Mouse (Mus musculus) T-helper 17 cell (primary cell): Measurements from ENCODE around the gene Olfr522.

Experiments
- in situ Hi-C, 2 experiments: fragments of 300-600 bp; cut with MboI, MseI; formaldehyde crosslinking; loops; 1 replicate in 1 of 2; 2 replicates in 1 of 2; pipeline ENCODE4 v1.15.1; 2025; ENCODE audit warnings: high pct_unique_total_duplicates in 2 of 2

Gene Olfr522

DNA sequence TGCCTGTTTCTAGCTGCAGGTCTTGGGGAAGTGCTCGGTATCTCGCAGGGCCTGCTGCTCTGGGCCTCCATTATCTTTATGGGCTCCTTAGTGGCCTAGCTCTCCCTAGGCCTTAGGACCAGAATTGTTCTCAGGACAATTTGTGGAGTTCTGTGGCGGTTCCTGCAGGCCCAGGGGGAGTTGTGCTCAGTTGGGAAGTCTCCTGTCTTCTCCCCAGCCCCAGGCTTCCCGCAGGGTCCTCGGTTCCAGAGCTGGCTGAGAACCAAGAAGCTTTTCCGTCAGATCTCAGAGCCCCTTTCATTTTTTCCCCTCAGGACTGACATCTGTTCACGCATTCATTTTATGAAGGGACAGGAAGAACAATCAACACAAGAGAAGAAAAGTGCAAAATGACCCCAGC is at the start of gene Olfr522:
Olfr522 (minus strand) TSS at position 101 of the 400 bp plus-strand sequence.
- in situ Hi-C loops: no loop called here

DNA sequence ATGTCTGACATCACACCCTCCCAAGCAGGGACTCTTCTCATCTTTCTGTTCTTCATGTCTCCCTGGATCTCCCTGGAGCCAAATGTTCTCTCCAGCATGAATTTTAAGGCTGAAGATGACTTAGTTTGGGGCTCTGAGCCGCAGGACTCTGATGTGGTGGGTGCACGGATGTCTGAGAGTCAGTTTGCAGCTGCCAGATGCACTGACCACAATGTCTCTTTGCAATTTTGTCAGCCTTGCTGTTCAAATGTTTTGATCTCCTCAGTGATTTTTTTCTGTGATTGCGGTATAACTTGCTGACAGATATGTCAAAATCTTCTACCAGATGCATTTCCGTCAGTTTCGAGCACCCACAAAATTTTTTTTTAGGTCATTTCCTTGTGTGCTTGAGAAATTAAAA is 49.3 kb upstream of the Olfr522 start:
- in situ Hi-C loops: no loop called here

GRCm38 (mm10) chr7:140208677-140209076 is 44.1 kb upstream of the Olfr522 start:
- in situ Hi-C loops: no loop called here

DNA sequence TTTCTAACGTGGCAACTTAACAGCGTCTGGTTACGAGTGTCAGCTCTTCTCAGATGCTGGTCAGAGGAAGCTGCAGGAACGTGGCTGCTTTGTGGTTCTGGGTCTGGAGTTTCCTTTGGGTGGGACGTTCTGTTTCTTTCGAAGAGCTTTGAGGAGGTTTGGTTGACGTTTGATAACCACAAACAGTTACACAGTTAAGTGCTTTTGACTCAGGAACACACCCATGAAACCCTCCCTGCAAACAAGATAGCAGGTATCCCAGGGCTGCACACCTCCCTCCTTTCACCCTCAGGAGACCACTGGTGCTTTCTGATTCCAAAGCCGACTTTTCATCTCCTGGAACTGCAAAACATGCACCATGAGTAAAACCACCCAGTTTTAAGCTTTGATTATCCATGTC is 43.6 kb upstream of the Olfr522 start:
- in situ Hi-C loops: no loop called here

DNA sequence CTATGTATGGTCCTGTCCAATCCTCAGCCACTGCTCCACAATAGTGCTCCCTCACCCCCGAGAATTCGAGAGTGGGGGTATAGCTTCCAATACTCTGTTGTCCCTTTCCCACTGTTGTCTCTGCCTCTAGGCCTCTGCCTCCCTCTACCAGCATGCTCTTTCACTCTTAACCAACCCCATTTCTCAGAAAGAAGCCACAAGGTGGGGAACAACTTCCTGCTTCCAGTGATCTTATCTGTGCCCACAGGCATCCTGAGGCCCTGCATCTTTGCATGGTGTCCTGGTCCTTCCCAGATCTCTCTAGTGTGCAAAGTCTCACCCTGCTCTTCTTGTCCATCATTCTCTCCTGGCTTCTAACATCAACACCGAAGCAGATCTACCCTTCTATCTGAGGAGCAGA is 42.3 kb upstream of the Olfr522 start:
- in situ Hi-C loops: no loop called here

GRCm38 (mm10) chr7:140205864-140206263 is 41.3 kb upstream of the Olfr522 start, which contains the start of gene Olfr524:
Olfr524 (minus strand) TSS chr7:140205964.
- in situ Hi-C loops: no loop called here

DNA sequence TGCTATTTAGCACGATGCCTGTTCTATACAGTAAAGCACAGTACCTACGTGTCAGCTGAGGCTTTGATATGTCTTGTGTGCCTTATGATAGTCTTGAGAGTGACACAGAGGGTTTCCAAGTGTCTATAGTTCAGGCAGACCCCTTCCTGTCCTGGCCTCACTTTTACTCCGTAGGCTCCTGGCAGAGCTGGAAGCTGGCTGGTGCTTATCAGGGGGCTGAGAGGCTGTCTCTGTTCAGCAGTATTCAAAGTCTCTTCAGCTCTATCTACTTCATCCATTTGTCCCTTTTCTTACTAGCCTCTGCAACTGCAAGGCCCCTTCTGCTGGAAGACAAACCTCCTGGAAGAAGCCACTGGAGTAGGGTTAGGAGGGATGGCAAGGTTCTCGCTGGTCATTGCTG is 36.5 kb upstream of the Olfr522 start:
- in situ Hi-C loops: no loop called here

DNA sequence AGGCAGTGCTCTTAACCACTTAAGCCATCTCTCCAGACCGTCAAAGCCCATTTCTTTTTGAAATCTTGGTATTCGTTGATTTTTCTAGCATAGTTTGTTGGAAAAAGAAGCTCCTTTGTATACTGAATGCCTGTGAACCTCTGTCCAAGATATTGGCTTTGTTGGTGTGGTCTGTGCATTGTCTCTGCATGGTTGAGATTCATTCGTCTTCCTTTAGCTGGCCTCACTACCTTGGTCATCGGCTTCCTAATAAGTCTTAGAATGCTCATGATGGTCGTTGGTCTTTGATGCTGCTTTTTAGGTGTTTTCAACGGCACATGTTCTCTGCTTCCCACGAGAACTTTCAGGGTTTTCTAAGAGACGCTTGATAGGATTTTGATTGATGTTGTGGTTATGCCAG is 31.4 kb upstream of the Olfr522 start:
- in situ Hi-C loops: no loop called here

- in situ Hi-C loops: loop anchor here in 1 of 2 experiments (5.0 kb wide), 1 partner anchor 603 kb away; no protein-coding TSS in a partner anchor
Measured at GRCm38 (mm10) chr7:140194031-140194430, 29.5 kb upstream of the Olfr522 start.

DNA sequence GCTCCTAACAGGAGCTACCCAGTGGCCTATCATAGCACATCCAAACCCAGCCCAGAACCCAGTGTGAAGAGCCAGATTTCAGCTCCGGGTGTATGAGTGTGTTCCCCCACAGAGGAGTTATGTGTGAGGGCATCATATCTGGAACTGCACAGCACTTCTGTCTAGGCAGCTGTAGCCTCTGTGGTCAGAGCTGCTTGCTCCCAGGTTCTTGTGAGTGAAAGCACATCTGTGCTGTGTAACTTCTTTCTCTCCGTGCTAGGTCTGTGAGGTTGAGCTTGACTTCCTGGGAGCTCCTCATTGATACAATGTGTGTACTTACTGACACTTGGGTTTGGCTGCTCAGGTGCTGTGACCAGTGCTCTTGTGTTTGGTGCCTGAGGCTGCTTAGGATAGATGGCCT is 28.3 kb upstream of the Olfr522 start:
- in situ Hi-C loops: loop anchor here in 1 of 2 experiments (5.0 kb wide), 1 partner anchor 604 kb away; no protein-coding TSS in a partner anchor

DNA sequence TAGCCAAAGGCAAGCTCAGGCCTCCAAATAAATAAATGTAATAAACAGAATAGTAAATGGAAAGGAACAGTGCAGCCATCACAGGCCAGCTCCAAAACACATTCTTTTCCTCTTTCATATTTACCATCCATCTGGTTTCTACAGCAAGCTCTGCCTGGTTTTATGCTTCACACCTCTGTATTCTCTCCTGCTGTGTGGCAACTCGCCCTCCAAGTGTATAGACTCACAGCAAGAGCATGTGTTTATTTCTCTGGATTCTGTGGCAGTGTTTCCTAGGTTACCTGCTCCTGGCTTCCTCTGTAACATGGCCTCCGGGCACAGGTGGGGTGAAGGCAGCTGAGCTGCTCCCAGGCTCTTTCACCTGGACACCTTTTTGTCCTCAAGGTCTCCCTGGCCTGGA is 27.9 kb upstream of the Olfr522 start:
- in situ Hi-C loops: loop anchor here in 1 of 2 experiments (5.0 kb wide), 1 partner anchor 605 kb away; no protein-coding TSS in a partner anchor

GRCm38 (mm10) chr7:140190435-140190834 is 25.9 kb upstream of the Olfr522 start:
- in situ Hi-C loops: loop anchor here in 1 of 2 experiments (5.0 kb wide), 1 partner anchor 607 kb away; no protein-coding TSS in a partner anchor

- in situ Hi-C loops: no loop called here
Measured at GRCm38 (mm10) chr7:140188391-140189328, 24.1 kb upstream of the Olfr522 start.

DNA sequence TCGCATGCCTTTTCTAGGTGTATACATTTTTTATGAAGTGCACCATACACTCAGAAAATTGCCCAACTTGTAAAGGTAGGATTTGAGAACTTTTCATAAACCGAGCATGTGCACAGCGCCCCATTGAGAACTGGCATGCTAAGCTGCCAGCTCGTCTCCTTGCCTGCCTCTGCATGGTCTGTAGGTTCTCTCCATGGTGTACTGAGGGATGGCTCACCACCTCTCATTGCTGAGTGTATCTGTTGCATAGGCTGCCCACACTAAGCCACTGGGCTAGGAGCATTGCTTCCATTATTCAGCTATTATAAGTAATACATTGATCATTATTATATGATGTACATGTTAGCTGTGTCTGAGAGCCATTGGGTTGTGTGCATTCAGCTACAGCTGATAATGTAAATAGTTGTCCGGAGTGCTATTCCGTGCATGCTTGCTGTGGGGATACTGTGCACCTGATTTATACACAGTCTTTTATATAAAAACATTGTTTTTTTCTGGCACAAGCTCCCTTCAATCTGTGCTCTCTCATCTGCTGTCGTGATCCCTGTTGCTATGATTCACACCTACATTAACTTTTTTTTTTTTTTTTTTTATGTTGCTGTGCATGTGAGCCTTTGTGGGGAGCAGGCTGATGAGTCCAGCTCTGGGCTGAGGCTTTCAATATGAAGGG is 23.3 kb upstream of the Olfr522 start:
- in situ Hi-C loops: no loop called here

DNA sequence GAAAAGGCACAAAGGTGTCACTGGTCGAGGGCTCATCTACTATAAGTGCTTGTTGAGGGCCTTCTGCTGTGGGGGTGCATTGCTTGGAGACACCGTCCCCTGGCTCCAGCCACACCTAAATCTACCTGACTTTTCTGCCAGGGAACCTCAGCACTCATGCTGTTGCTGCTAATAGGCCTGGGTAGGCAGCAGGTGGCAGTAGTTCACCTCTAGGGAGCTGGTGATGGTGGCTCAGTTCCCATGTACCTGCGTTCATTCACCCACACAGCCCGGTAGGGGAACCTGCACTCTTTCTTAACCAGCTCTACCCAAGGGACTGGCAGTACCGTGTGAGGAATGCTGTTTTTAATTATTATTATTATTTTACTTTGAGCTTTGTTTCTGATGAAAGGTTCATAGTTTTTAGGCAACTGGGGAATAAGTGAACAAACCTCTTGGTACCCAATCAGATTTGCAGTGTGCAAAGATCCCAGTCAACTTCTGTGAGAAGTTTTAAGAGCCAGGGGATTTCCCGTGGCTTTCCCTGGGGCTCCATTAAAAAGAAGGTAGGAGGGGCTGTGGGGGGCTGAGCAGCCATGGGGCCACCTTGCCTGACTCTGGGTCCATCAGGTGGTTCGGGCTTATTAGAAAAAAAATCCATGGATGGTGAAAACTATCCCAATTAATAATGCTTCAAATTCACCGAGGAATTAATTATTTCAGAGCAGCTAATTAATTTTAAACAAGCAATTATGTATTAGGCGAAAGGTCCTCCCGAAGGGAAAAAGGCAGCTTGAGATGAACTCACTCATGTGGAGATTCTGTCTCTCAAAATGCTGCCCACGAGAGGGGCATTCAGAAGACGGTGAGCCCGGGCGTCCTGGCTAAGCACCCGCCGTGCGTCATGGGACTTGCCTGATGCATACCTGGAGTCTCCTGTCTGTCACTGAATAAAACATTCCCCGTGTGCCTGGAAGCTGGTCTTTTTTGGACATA is 22.4 kb upstream of the Olfr522 start:
- in situ Hi-C loops: no loop called here

- in situ Hi-C loops: no loop called here
Measured at GRCm38 (mm10) chr7:140184206-140184605, 19.6 kb upstream of the Olfr522 start.

- in situ Hi-C loops: no loop called here
Measured at GRCm38 (mm10) chr7:140180692-140181091, 16.1 kb upstream of the Olfr522 start.

DNA sequence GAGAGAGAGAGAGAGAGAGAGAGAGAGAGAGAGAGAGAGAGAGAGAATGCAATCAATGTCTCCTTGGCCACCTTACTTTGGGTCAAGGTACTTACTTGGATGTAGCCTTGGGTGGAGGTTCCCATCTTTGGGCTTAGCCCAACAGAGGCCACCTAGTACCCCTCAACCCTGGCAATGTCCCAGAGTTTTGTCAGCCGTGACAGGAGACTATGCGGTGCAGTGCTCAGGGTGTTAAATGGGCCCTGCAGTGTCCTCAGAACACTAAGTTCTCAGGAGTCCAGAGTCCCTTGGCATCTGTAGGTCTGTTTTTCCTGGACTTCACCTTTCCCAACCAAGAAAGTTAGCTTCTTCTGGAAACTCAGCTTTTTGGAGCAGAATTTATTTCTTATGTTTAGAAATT is 14.6 kb upstream of the Olfr522 start:
- in situ Hi-C loops: loop anchor here in 1 of 2 experiments (5.0 kb wide), 1 partner anchor 633 kb away; no protein-coding TSS in a partner anchor

DNA sequence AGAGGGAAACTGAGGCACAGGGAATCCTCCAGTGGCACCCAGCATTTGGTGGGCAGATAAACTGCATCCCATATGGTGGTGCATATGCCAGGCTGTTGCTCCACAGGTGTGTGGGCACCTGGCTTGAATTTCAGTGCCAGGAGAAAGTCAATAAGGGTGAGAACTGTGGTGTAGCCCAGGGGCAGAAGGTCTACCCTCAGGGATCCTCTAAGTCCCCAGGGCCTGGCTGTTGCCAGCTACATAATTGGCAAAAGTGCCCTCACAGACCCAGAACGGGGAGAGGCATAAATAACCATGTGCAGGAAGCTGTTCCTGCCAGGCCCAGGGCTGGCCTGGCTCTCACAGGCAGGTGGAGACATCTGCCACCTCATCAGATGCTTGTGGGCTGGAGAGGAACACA is 8.4 kb upstream of the Olfr522 start, which contains the start of gene Olfr523:
Olfr523 (plus strand) TSS at position 282 of the 400 bp plus-strand sequence.
- in situ Hi-C loops: no loop called here

- in situ Hi-C loops: no loop called here
Measured at GRCm38 (mm10) chr7:140170863-140171262, 6.3 kb upstream of the Olfr522 start.

GRCm38 (mm10) chr7:140169386-140169785 is 4.8 kb upstream of the Olfr522 start:
- in situ Hi-C loops: no loop called here
